Mouse (Mus musculus) T-helper 2 cell (primary cell): ENCODE results near the gene Fam71e2.
"Not testable (repeated sequence)": the region's sequence is repeated elsewhere in the genome, so short reads cannot be mapped to it uniquely, and the experiment has no call there.

Experiments used
- in situ Hi-C: fragments of 300-600 bp; cut with MboI, MseI; formaldehyde crosslinking; loops from one replicate; pipeline ENCODE4 v1.15.1; 2025; ENCODE audit warnings: high pct_unique_total_duplicates

Fam71e2 gene

GRCm38 (mm10) chr7:4771202-4771601 lies at the start of gene Fam71e2:
Gene Fam71e2 (minus strand): TSS chr7:4771302.
- in situ Hi-C loops: no loop called here

DNA sequence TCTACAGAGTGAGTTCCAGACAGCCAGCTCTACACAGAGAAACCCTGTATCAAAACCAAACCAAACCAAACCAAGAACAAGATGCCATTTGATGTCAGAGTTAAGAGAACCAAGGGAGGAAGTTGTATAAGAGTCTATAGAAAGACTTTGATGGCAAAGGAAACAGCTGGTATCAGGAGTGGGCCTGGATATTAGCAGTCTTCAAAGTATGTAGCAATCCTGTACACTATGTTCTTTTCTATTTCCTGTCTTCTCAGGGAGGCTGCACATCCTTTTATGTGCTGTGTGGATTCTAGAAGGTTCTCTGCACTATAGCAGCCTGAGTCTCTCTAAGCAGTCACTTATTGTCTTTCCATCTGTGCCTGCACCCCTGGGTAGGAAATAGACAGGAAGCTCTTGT lies 45.5 kb upstream of the Fam71e2 start:
- in situ Hi-C loops: loop anchor here (10.0 kb wide), 1 partner anchor 238 kb away; the partner anchor contains the start of gene Zfp580

GRCm38 (mm10) chr7:4813105-4813791 lies 42.1 kb upstream of the Fam71e2 start:
- in situ Hi-C loops: loop anchor here (10.0 kb wide), 1 partner anchor 242 kb away; the partner anchor contains the start of gene Zfp580

DNA sequence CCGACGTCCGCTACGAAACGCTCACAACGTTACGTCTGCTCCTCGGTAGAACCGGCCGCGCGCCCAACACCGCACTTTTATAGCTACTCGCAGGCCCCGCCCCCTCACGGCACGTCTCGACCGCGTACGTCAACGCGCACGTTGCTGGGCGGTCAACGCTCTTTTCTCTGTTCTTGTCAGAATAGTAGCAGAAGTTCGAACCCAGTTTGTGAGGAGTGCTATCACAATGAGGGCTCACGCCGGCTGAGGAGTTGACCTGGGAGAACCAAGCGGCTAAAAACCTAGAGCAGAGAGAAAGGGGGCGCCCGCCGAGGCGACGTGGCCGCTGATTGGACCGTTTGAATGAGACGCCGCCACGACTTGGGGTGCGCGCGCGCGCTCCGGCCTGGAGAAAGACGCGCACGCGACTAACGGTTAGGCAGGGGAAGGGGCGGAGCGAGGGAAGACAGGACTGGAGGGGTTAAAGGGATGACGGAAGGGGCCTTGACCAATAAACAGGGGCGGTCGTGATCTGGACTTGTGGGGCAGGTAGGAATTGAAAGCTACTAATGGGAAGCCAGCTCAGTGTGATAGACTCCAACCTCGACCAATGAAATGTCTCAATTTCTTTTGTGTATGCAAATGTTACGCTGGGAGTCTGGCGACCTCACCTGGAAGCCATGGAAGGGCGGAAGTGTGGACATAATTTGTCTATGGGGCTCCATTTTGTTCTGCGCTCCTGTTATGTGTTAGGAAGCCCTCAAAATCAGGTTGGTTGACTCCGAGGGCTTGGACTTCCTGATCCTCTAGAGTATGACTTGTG lies 41.4 kb upstream of the Fam71e2 start, which contains the start of gene Ube2s:
Gene Ube2s (minus strand): TSS at position 288 of the 802 bp plus-strand sequence.
- in situ Hi-C loops: loop anchor here (10.0 kb wide), 1 partner anchor 242 kb away; the partner anchor contains the start of gene Zfp580

DNA sequence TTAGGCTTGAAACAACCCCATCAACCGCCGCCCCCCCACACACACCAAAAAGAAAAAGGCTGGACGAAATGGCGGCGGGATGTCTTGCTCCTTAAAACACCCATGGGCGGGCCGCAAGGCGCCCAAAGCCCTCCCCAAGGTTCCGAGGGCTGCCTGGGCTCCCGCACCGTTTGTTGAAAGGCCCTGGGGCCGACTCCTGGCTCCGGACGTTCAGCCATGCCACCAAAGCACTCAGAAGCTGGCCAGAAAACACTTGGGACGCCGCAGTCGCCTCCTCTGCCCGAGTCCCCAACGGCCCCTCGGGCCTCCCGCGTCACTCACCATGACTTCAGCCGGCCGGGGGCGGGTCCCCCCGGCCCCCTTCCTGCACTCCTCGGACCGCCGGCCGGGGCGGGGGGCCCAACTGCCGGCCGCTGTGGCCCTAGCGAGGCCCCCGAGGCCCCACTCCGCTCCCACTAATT lies 40.8 kb upstream of the Fam71e2 start:
- in situ Hi-C loops: loop anchor here (10.0 kb wide), 1 partner anchor 243 kb away; the partner anchor contains the start of gene Zfp580

DNA sequence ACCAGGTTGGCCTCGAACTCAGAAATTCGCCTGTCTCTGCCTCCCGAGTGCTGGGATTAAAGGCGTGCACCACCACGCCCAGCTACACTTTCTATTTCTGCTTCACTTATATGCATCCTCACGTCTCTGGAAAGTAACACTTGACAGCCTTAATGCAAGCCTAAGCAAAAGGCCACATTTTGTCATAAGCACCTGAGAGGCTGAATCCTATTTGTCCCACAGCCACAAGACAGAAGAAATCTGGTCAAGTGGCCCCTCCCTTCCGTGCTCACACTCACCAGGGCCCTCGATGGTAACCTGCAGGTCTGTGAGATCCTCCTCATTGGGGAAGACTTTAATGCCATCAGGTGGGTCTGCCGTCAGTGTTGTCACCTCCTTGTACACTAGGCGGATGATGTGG lies 40.0 kb upstream of the Fam71e2 start:
- in situ Hi-C loops: loop anchor here (10.0 kb wide), 1 partner anchor 244 kb away; the partner anchor contains the start of gene Zfp580

DNA sequence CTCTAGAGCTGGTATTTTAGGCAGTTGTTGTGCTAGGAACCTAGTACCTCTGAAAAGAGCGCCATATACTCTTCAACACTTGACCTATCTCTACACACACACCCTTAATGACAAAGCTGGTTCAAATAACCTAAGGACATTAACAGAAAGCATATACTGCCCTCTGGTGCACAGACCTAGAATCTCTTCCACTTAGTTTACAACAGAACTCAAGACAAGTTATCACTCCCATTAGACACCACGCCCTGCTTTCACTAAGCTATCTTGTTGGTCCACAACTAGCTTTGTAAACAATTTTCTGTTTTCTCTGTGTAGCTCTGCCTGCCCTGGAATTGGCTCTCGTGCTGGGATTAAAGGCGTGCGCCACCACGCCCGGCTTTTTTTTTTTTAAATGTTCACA lies 35.6 kb upstream of the Fam71e2 start:
- in situ Hi-C loops: no loop called here

DNA sequence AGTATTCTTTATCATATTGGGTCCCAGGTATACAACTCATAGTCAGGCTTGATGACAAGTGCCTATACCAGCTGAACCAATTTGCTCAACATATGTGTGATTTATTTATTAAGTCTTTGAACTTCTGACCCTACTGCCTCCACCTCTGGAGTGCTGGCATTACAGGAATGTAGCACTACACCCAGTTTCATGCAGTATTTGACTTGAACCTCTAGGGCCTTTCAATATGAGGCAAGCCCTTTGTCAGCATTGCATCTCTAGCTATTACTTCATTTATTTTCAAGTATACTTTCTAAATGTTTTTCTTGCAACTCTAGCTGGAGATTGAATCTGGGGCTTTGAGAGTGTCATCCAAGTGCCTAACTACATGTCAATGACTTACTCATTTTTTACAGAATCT lies 31.1 kb upstream of the Fam71e2 start:
- in situ Hi-C loops: no loop called here

- in situ Hi-C loops: no loop called here
Measured at GRCm38 (mm10) chr7:4795767-4796433, 24.8 kb upstream of the Fam71e2 start.

GRCm38 (mm10) chr7:4794631-4795168 lies 23.6 kb upstream of the Fam71e2 start:
- in situ Hi-C loops: no loop called here

GRCm38 (mm10) chr7:4793674-4794073 lies 22.6 kb upstream of the Fam71e2 start:
- in situ Hi-C loops: no loop called here

GRCm38 (mm10) chr7:4793248-4793647 lies 22.1 kb upstream of the Fam71e2 start:
- in situ Hi-C loops: not testable (repeated sequence)

- in situ Hi-C loops: no loop called here
Measured at GRCm38 (mm10) chr7:4792278-4793212, 21.4 kb upstream of the Fam71e2 start, which contains the start of gene Rpl28. Gene Rpl28 (plus strand): TSS chr7:4792874.

- in situ Hi-C loops: loop anchor here (5.0 kb wide), 2 partner anchors 37 to 97 kb away; partner anchors contain the start of genes Brsk1 and Cox6b2
Measured at GRCm38 (mm10) chr7:4789436-4789935, 18.4 kb upstream of the Fam71e2 start, which contains the start of gene Tmem238. Gene Tmem238 (minus strand): TSS chr7:4789656.

GRCm38 (mm10) chr7:4788499-4789435 lies 17.7 kb upstream of the Fam71e2 start:
- in situ Hi-C loops: loop anchor here (5.0 kb wide), 2 partner anchors 36 to 96 kb away; partner anchors contain the start of genes Brsk1 and Cox6b2

GRCm38 (mm10) chr7:4783667-4784268 lies 12.7 kb upstream of the Fam71e2 start:
- in situ Hi-C loops: no loop called here

GRCm38 (mm10) chr7:4782759-4783158 lies 11.7 kb upstream of the Fam71e2 start, which contains the start of the genes Il11 and Tmem190:
Gene Il11 (minus strand): TSS chr7:4782859.
Gene Tmem190 (plus strand): TSS chr7:4782937.
- in situ Hi-C loops: no loop called here

GRCm38 (mm10) chr7:4782130-4782529 lies 11.0 kb upstream of the Fam71e2 start:
- in situ Hi-C loops: no loop called here
